Mouse (Mus musculus) C2C12 (cell line): ENCODE measurements around the gene Pprc1. TPM values are rescaled to one million over a fixed set of nuclear protein-coding genes. Genes with fewer than 3 reads are reported as not detected.
A peak's percentile ranks its signal among the peaks of the same experiment; 100 is the strongest.

Experiments
- H3K27me3 ChIP-seq: one replicate; pipeline ENCODE4 v1.6.1; 2011; ENCODE audit not compliant: control insufficient read depth, insufficient read depth, insufficient read length
- H3K36me3 ChIP-seq: one replicate; pipeline ENCODE4 v1.6.1; 2011; ENCODE audit not compliant: control insufficient read depth, insufficient read depth
- H3K4me3 ChIP-seq: one replicate; pipeline ENCODE4 v1.5.1; 2011; ENCODE audit warnings: mild to moderate bottlenecking, control low read depth; ENCODE audit not compliant: poor library complexity, insufficient read depth, severe bottlenecking
- H3K79me2 ChIP-seq: one replicate; pipeline ENCODE4 v1.6.1; 2011; ENCODE audit not compliant: control insufficient read depth, insufficient read depth
- H3K79me3 ChIP-seq: one replicate; pipeline ENCODE4 v1.6.1; 2011; ENCODE audit warnings: low read depth, control low read depth
- H3ac ChIP-seq: one replicate; pipeline ENCODE3; 2011; ENCODE audit warnings: low read depth; ENCODE audit not compliant: control insufficient read depth, insufficient read length
- CEBPB ChIP-seq: IDR thresholded peaks from one replicate; pipeline ENCODE4 v1.6.1; 2011; ENCODE audit warnings: low read depth, mild to moderate bottlenecking, control low read depth, moderate library complexity
- CTCF ChIP-seq: IDR thresholded peaks from one replicate; pipeline ENCODE4 v1.5.1; 2011; ENCODE audit not compliant: control insufficient read depth, insufficient read depth, insufficient read length
- FOSL1 ChIP-seq: IDR thresholded peaks from one replicate; pipeline ENCODE4 v1.8.0; 2011; ENCODE audit warnings: mild to moderate bottlenecking, low read length; ENCODE audit not compliant: poor library complexity, insufficient read depth, severe bottlenecking
- MAX ChIP-seq: IDR thresholded peaks from one replicate; pipeline ENCODE4 v1.6.1; 2011; ENCODE audit warnings: mild to moderate bottlenecking, control low read depth
- MYOD1 ChIP-seq: IDR thresholded peaks from one replicate; pipeline ENCODE4 v1.6.1; 2011; ENCODE audit warnings: low read depth; ENCODE audit not compliant: control insufficient read depth, insufficient read length
- MYOG ChIP-seq: IDR thresholded peaks from one replicate; pipeline ENCODE4 v1.6.1; 2011; ENCODE audit not compliant: control insufficient read depth, insufficient read length; ENCODE audit errors: extremely low read depth
- USF1 ChIP-seq: IDR thresholded peaks from one replicate; pipeline ENCODE4 v1.6.1; 2011; ENCODE audit warnings: low read depth, mild to moderate bottlenecking, control low read depth, moderate library complexity
- polyA plus RNA-seq: library from polyadenylated mRNA; unstranded; fragments of >200 nt; fragmentation: generic; extraction: Trizol; gene quantifications from one replicate; pipeline ENCODE4 v1.2.1, GENCODE M21; 2012; ENCODE audit warnings: missing spikeins

Gene Pprc1
- polyA plus RNA-seq, 1 experiment: 30.6 TPM

GRCm38 (mm10) chr19:46002279-46002678, 42.4 kb upstream of the Pprc1 start:
- H3K4me3 ChIP-seq: no peak overlapping the region
- no peaks in the 10 kb centered on the region for H3K27me3 ChIP-seq
- peaks cover 45% of the 10 kb centered on the region for H3K79me2 ChIP-seq
- no peak for TF ChIP-seq FOSL1
- TF ChIP-seq USF1: peak; percentile 97
- no peak for TF ChIP-seq MYOD1
- peak; percentile 81 for TF ChIP-seq MAX
- no peak for TF ChIP-seq CEBPB
- TF ChIP-seq CTCF: no peak
- TF ChIP-seq MYOG: no peak
- peaks cover 24% of the 10 kb centered on the region for H3K79me3 ChIP-seq
- peak overlapping the region; percentile 38 for H3ac ChIP-seq
- H3K36me3 ChIP-seq: peaks cover 16% of the 10 kb centered on the region

- Histone ChIP-seq H3ac (peak within 1 kb of the TSS; percentile 80), H3K36me3 (peaks cover 16% of the 10 kb centered on the region), H3K27me3 (no peaks in the 10 kb centered on the region), H3K79me3 (peaks cover 24% of the 10 kb centered on the region), H3K4me3 (peak within 1 kb of the TSS; percentile 63), H3K79me2 (peaks cover 38% of the 10 kb centered on the region)
- TF ChIP-seq MAX: peak; percentile 47
- TF ChIP-seq FOSL1: no peak
- TF ChIP-seq USF1: no peak
- no peak for TF ChIP-seq CEBPB
These were observed 41.1 kb upstream of the Pprc1 start, which contains the start of gene Hps6 for GRCm38 (mm10) chr19:46003371-46004226. Gene Hps6, plus strand, starts transcription at chr19:46003508.

DNA sequence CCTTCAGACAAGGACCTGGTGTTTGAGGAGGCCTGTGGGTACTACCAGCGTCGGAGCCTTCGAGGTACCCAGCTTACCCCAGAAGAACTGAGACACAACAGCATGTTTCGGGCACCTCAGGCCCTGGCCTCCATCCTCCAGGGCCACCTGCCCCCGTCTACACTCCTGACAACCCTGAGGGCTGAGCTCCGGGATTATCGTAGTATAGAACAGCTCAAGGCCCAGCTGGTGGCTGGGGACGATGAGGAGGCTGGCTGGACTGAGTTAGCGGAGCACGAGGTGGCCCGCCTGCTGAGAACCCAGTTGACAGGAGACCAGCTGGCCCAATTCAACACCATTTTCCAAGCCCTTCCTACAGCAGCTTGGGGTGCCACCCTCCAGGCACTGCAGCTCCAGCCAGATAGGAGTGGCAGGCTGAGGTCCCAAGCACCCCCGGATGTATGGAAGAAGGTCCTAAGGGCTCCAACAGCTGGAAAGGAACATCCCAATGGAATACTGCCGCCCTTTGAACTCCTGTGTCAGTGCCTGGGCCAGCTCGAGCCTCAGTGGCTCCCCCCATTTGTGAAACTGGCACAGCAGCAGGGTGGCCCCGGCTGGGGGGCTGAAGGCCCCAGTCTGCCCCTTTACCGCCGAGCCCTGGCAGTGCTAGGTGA, 39.7 kb upstream of the Pprc1 start:
- no peak for TF ChIP-seq CEBPB
- TF ChIP-seq MYOG: no peak
- TF ChIP-seq CTCF: no peak
- TF ChIP-seq MYOD1: no peak
- no peak for TF ChIP-seq FOSL1
- no peak for TF ChIP-seq MAX
- H3K79me3 ChIP-seq: peaks cover 24% of the 10 kb centered on the region
- H3K36me3 ChIP-seq: peaks cover 16% of the 10 kb centered on the region
- H3ac ChIP-seq: peak overlapping the region; percentile 27
- H3K79me2 ChIP-seq: peaks cover 38% of the 10 kb centered on the region
- no peaks in the 10 kb centered on the region for H3K27me3 ChIP-seq
- H3K4me3 ChIP-seq: no peak overlapping the region

DNA sequence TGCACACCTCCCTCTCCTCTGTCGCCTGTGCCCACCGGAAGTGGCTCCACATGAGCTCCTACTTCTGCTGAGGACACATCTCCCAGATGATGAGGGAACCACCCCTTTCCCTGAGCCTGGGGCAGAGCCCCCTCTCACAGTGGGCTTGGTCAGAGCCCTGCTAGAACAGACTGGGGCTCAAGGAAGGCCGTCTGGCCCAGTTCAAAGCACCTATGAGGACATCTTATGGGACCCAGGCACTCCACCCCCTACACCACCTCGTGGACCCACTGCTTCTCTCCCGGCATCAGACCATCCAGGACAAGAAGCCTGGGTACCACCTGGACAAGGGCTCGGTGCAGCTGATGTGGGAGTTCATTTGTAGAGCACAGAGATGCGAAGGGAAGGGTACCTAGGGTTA, 39.0 kb upstream of the Pprc1 start:
- no peak for TF ChIP-seq CEBPB
- no peak for TF ChIP-seq MYOD1
- TF ChIP-seq MAX: no peak
- TF ChIP-seq CTCF: no peak
- TF ChIP-seq USF1: no peak
- TF ChIP-seq FOSL1: no peak
- TF ChIP-seq MYOG: no peak
- peaks cover 16% of the 10 kb centered on the region for H3K36me3 ChIP-seq
- H3K27me3 ChIP-seq: no peaks in the 10 kb centered on the region
- H3K4me3 ChIP-seq: no peak overlapping the region
- no peak overlapping the region for H3ac ChIP-seq
- H3K79me2 ChIP-seq: peaks cover 38% of the 10 kb centered on the region
- H3K79me3 ChIP-seq: peaks cover 24% of the 10 kb centered on the region

DNA sequence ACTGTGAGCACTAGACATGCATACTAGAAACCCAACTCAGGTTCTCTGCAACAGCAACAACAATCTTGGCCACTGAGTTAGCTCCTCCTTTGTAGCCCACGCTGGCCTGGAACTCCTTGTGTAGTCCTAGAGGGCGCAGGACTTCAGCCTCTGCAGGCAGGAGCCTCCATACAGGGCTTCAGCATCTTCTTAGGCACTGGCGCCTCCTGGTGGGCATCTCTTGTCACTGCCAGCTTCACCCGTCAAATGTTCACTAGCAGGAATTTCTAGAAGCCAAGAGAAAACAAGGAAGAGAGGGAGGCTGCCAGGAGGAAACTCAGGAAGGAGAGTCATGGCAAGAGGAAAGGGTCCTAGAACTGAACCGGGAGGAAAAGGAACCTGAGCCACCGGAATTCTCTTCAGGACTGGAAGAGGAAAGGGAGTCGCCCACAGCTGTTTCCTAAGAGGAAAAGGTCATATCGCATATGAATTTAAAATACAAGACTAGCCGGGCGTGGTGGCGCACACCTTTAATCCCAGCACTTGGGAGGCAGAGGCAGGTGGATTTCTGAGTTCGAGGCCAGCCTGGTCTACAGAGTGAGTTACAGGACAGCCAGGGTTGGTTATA, 30.0 kb upstream of the Pprc1 start:
- H3K79me2 ChIP-seq: no peaks in the 10 kb centered on the region
- no peaks in the 10 kb centered on the region for H3K27me3 ChIP-seq
- no peak overlapping the region for H3ac ChIP-seq
- H3K79me3 ChIP-seq: no peaks in the 10 kb centered on the region
- no peak for TF ChIP-seq MYOG
- TF ChIP-seq CTCF: peak; percentile 88
- H3K36me3 ChIP-seq: no peaks in the 10 kb centered on the region
- H3K4me3 ChIP-seq: no peak overlapping the region
